Mouse (Mus musculus): Measurements from ENCODE around the gene Rbfox3. TPM values are rescaled to one million over a fixed set of nuclear protein-coding genes. Genes with fewer than 3 reads are reported as not detected.

Rbfox3 gene
- polyA plus RNA-seq, 1 experiment from 2014 or later = 0.35 TPM

DNA sequence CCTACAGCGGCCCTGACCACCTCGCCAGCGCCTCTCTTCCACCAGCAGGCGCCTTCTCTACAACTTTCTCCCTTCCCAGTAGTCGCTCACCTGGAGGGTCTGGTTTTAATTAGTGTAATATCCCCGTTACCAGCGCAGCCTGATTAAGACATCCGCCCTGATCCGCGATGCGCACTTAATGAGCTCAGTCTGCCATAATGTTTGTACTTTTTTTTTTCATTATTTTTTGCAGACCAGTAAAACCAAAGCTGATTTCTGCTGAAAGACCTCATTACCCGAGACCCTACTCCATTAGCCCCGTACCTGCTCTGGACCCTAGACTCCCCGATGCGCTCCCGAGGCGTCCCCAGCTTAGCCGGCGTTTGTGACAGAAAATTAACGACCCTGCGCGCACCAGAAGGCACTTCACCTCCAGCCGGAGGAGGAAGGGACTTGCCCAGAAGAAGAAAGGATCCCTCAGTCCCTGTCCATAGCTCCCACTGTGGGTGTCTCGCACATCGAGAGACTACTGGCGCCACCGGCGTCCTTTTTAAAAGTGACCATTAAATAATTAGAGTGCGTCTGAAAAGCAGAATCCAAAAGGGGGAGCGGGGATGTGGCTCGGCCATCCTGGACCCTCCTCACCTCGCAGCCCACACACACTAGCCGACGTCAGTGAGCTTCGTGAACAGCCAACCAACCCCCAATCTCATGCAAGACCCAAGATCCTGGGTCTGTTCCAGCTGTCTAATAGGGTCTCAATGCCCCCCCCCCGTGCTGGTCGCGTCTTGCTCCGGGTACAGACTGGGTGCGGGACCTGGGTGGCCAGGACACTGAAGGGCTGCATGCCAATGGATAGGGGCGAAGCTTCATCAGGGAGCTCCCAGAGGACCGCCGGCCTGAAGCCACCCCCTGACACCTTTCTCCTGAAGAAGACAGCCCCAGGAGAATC lies 3.7 kb downstream of the Rbfox3 start:
- no peaks in the 10 kb centered on the region for H3K9me3 ChIP-seq (ENCODE audit: control insufficient read depth, low read length)
- H3K4me2 ChIP-seq (ENCODE audit: low read depth, low read length) = no peak overlapping the region
- peaks cover 62% of the 10 kb centered on the region for H3K27me3 ChIP-seq (ENCODE audit: control insufficient read depth, insufficient read depth, low read depth, low read length)
- WGBS = 3% methylated on average over 43 of the region's 43 CpGs
- H3K9ac ChIP-seq (ENCODE audit: low read length) = no peak overlapping the region
- ATAC-seq (ENCODE audit: low read depth) = no peak
- no peak overlapping the region for H3K27ac ChIP-seq (ENCODE audit: low read length)
- H3K4me1 ChIP-seq (replicated peaks; ENCODE audit: control insufficient read depth, insufficient read depth, low read length) = no peaks in the 10 kb centered on the region; the same call in 1 of the 2 replicates
- no peak overlapping the region for H3K4me3 ChIP-seq (ENCODE audit: low read length)
- no peaks in the 10 kb centered on the region for H3K36me3 ChIP-seq (ENCODE audit: control insufficient read depth, insufficient read depth, low read length)

DNA sequence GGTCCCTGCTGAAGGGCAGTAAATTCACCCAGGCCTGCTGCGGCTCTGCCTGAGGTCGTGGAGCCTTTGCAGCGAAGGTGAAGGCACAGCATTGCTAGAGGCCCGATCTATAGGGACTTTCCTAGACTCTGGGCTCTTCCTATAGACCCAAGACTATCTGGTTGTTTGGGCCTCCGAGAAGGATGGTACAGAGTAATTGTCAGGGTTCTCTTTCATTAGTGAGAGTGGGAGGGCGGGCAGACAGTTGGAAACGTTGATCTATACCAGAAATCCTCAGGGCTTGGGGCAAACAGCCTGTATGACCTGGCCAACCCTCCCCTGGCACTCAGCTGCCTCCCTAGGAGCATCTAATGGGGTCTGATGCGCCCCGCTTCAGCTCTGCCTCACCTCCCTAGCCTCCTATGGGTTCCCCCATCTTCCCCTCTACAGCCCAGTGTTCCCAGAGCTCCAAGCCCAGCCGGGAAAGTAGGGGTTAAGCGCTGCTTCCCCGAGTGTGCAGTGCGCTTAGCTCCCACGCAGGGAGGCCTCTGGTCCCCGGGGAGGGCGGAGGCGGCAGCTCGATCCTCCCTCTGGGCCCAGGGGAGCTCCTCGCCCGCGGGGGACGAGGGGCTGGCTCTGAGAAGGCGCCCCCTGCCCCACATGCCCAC lies 4.5 kb downstream of the Rbfox3 start:
- Histone ChIP-seq H3K27me3 (ENCODE audit: control insufficient read depth, insufficient read depth, low read depth, low read length) (peaks cover 59% of the 10 kb centered on the region), H3K9me3 (ENCODE audit: control insufficient read depth, low read length) (no peaks in the 10 kb centered on the region), H3K9ac (ENCODE audit: low read length) (no peak overlapping the region), H3K4me2 (ENCODE audit: low read depth, low read length) (no peak overlapping the region), H3K27ac (ENCODE audit: low read length) (no peak overlapping the region), H3K36me3 (ENCODE audit: control insufficient read depth, insufficient read depth, low read length) (no peaks in the 10 kb centered on the region), H3K4me1 (replicated peaks; ENCODE audit: control insufficient read depth, insufficient read depth, low read length) (no peaks in the 10 kb centered on the region; the same call in 1 of the 2 replicates), H3K4me3 (ENCODE audit: low read length) (no peak overlapping the region)
- ATAC-seq (ENCODE audit: low read depth) = no peak
- 9% methylated on average over 21 of the region's 23 CpGs for WGBS

DNA sequence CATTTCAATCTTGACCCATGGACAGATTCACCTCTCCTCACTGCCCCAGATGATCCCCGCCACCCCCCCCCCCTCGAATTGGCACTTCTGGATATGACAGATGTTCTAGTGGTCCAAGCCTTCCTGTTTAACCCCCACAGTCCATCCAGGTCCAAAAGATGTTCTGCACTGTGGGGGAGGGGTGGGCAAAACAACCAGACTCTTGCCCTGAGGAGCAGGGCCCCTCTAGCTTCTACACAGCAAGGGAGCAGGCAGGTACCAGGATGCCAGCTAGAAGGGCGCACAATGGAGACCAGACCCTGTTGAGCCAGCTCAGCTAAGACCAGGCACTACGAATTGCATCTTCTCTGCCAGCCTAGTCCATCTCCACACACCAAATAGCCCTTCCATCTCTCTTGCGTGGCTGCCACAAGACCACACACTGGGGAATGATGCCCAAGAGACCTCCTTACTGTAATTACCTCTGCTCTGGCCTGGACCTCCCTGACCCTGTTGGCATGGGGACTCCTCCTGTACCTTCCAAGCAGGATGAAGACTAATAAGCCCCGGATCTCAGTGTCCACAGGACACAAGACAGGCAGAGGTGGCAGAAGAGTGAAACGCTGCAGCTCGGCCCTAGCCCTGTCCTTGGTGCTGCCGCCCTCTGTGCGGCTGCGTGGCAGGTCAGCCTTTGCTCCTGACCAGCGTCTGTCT lies 5.1 kb downstream of the Rbfox3 start:
- 19% methylated on average over 12 of the region's 12 CpGs for WGBS
- Histone ChIP-seq H3K4me1 (replicated peaks; ENCODE audit: control insufficient read depth, insufficient read depth, low read length) (no peaks in the 10 kb centered on the region; the same call in 1 of the 2 replicates), H3K27me3 (ENCODE audit: control insufficient read depth, insufficient read depth, low read depth, low read length) (peaks cover 59% of the 10 kb centered on the region), H3K9ac (ENCODE audit: low read length) (no peak overlapping the region), H3K4me3 (ENCODE audit: low read length) (no peak overlapping the region), H3K4me2 (ENCODE audit: low read depth, low read length) (no peak overlapping the region), H3K27ac (ENCODE audit: low read length) (no peak overlapping the region), H3K36me3 (ENCODE audit: control insufficient read depth, insufficient read depth, low read length) (no peaks in the 10 kb centered on the region), H3K9me3 (ENCODE audit: control insufficient read depth, low read length) (no peaks in the 10 kb centered on the region)
- ATAC-seq (ENCODE audit: low read depth) = no peak

DNA sequence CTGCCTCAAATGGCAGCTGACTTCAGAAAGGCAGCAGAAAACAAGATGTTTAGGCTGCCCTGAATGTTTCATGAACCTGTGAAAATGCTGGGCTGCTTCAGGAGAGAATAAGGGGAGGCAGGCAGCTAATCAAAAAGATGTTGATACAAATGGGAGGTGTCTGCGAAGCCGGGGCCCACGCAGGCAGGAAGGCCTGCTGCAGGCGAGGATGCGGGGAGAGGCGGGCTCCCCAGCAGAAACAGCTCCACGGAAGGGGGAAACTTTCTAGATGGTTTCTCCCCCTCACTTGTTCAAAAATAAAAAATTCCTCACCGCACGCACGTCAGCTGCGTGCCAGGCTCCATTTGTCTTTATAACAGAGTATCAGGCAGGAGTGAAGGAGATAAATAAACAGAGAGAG lies 5.7 kb downstream of the Rbfox3 start:
- no peak overlapping the region for H3K27ac ChIP-seq (ENCODE audit: low read length)
- H3K36me3 ChIP-seq (ENCODE audit: control insufficient read depth, insufficient read depth, low read length) = no peaks in the 10 kb centered on the region
- H3K9ac ChIP-seq (ENCODE audit: low read length) = no peak overlapping the region
- no peak overlapping the region for H3K4me2 ChIP-seq (ENCODE audit: low read depth, low read length)
- no peak for ATAC-seq (ENCODE audit: low read depth)
- no peaks in the 10 kb centered on the region for H3K9me3 ChIP-seq (ENCODE audit: control insufficient read depth, low read length)
- H3K4me3 ChIP-seq (ENCODE audit: low read length) = no peak overlapping the region
- WGBS = 26% methylated on average over 11 of the region's 11 CpGs
- no peaks in the 10 kb centered on the region; the same call in 1 of the 2 replicates for H3K4me1 ChIP-seq (replicated peaks; ENCODE audit: control insufficient read depth, insufficient read depth, low read length)
- H3K27me3 ChIP-seq (ENCODE audit: control insufficient read depth, insufficient read depth, low read depth, low read length) = peaks cover 55% of the 10 kb centered on the region

DNA sequence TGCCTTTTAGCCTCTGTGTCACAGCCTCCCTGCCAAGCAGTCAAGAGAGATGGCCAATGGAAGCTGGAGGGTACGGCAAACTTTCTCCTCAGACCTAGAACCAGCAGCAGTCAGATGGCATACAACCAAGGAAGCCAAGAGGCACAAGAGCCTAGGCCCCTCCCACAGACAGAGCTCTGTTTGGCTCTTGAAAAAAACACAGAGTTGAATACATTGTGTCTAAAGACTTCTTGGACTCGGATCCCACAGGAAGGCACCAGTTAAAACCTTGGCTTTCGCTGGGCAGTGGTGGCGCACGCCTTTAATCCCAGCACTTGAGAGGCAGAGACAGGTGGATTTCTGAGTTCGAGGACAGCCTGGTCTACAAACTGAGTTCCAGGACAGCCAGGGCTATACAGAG lies 7.1 kb downstream of the Rbfox3 start:
- ATAC-seq (ENCODE audit: low read depth) = no peak
- H3K9me3 ChIP-seq (ENCODE audit: control insufficient read depth, low read length) = no peaks in the 10 kb centered on the region
- H3K36me3 ChIP-seq (ENCODE audit: control insufficient read depth, insufficient read depth, low read length) = no peaks in the 10 kb centered on the region
- no peak overlapping the region for H3K9ac ChIP-seq (ENCODE audit: low read length)
- H3K4me1 ChIP-seq (replicated peaks; ENCODE audit: control insufficient read depth, insufficient read depth, low read length) = no peaks in the 10 kb centered on the region; the same call in 1 of the 2 replicates
- WGBS = 83% methylated on average over 6 of the region's 6 CpGs
- H3K4me2 ChIP-seq (ENCODE audit: low read depth, low read length) = no peak overlapping the region
- H3K27me3 ChIP-seq (ENCODE audit: control insufficient read depth, insufficient read depth, low read depth, low read length) = peaks cover 47% of the 10 kb centered on the region
- no peak overlapping the region for H3K27ac ChIP-seq (ENCODE audit: low read length)
- no peak overlapping the region for H3K4me3 ChIP-seq (ENCODE audit: low read length)

DNA sequence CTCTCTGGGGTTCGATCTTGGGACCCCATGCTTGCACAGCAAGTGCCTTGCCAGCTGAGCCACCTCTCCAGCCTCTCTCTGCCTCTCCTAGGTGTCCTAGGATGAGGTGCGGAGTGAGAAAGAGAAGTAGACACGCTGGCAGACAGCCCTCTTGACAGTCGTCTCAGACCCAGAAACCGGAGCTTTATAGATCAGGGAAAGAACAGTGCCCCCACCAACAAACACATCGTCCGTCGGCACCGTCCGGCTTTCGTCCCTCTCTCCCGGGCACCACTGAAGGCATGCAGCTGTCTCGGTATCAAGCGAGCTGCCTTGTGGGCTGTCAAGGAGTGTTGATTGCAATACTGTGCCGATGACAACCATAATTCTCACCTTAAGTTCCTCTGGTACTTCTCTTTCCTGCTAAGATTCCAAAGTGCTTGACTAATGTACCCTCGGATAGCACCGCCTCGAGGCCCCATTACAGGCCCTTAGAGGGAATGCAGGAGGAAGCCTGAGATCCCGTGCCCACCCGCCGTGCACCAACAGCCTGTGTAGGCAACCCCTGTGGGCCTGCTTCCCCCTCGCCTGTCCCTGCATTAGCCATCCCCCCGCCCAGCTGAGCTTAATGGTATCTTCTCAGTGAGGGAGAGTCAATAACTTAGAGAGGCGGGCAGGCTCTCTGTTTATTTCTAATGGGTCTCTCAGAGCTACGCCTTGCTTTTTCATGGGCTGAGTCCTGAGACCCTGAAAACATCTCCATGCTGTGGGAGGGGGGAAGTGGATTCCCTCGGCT lies 11.4 kb downstream of the Rbfox3 start:
- Histone ChIP-seq H3K27ac (ENCODE audit: low read length) (no peak overlapping the region), H3K4me2 (ENCODE audit: low read depth, low read length) (no peak overlapping the region), H3K27me3 (ENCODE audit: control insufficient read depth, insufficient read depth, low read depth, low read length) (peaks cover 13% of the 10 kb centered on the region), H3K4me3 (ENCODE audit: low read length) (no peak overlapping the region), H3K36me3 (ENCODE audit: control insufficient read depth, insufficient read depth, low read length) (no peaks in the 10 kb centered on the region), H3K4me1 (replicated peaks; ENCODE audit: control insufficient read depth, insufficient read depth, low read length) (no peaks in the 10 kb centered on the region), H3K9ac (ENCODE audit: low read length) (no peak overlapping the region), H3K9me3 (ENCODE audit: control insufficient read depth, low read length) (no peaks in the 10 kb centered on the region)
- no peak for ATAC-seq (ENCODE audit: low read depth)
- WGBS = 28% methylated on average over 26 of the region's 26 CpGs

DNA sequence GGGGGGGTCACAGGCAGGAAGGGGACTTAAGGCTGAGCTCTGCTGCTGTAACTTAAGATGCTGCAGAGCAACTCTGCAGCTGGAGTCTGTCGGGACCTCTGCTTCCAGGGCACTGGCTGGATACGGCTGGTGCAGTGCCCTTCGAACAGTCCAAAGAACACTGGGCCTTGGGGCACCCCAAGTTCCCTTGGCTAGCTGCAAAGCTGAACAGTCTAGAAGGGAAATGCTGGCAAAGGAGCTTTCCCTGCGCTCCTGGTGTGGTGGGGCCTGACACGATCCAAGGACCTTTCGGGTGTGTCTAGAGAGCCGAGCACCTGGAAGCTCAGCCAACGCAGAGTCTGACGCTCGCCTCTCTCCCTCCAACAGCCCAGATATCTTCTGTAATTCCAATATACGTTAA lies 12.8 kb downstream of the Rbfox3 start:
- Histone ChIP-seq H3K4me3 (ENCODE audit: low read length) (no peak overlapping the region), H3K4me1 (replicated peaks; ENCODE audit: control insufficient read depth, insufficient read depth, low read length) (no peaks in the 10 kb centered on the region), H3K36me3 (ENCODE audit: control insufficient read depth, insufficient read depth, low read length) (no peaks in the 10 kb centered on the region), H3K27me3 (ENCODE audit: control insufficient read depth, insufficient read depth, low read depth, low read length) (peaks cover 13% of the 10 kb centered on the region), H3K9me3 (ENCODE audit: control insufficient read depth, low read length) (no peaks in the 10 kb centered on the region), H3K27ac (ENCODE audit: low read length) (no peak overlapping the region), H3K9ac (ENCODE audit: low read length) (no peak overlapping the region), H3K4me2 (ENCODE audit: low read depth, low read length) (no peak overlapping the region)
- WGBS = 66% methylated on average over 11 of the region's 11 CpGs
- no peak for ATAC-seq (ENCODE audit: low read depth)

DNA sequence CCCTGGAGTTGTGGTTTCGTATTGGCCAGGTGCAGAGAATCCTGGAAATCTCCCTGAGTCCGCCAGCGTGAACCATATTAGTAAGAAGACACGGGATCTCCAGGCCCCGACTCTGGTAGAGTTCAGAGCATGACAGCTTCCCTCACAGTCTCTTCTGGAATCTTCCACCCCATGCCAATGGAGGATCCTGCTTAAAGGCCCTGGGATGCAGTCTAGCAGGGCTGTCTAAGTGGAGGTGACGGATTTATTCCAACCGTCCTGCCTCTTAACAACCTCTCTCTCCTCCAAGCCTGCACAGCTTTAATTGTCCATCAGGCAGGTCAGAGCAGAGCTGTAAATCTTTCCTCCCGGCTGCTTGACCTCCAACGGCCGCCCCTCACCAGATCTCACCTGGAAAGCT lies 13.2 kb downstream of the Rbfox3 start:
- ATAC-seq (ENCODE audit: low read depth) = no peak
- H3K9ac ChIP-seq (ENCODE audit: low read length) = no peak overlapping the region
- no peaks in the 10 kb centered on the region for H3K36me3 ChIP-seq (ENCODE audit: control insufficient read depth, insufficient read depth, low read length)
- H3K4me1 ChIP-seq (replicated peaks; ENCODE audit: control insufficient read depth, insufficient read depth, low read length) = no peaks in the 10 kb centered on the region
- H3K27me3 ChIP-seq (ENCODE audit: control insufficient read depth, insufficient read depth, low read depth, low read length) = peaks cover 13% of the 10 kb centered on the region
- WGBS = 52% methylated on average over 10 of the region's 10 CpGs
- H3K27ac ChIP-seq (ENCODE audit: low read length) = no peak overlapping the region
- H3K9me3 ChIP-seq (ENCODE audit: control insufficient read depth, low read length) = no peaks in the 10 kb centered on the region
- no peak overlapping the region for H3K4me2 ChIP-seq (ENCODE audit: low read depth, low read length)
- H3K4me3 ChIP-seq (ENCODE audit: low read length) = no peak overlapping the region

All from lung, embryonic 16.5 days (tissue).